Mouse (Mus musculus): ENCODE data around the gene Gas7. TPM values are rescaled to one million over a fixed set of nuclear protein-coding genes. Genes with fewer than 3 reads are reported as not detected.

Gene Gas7
- polyA plus RNA-seq, 2 experiments, result 9.8 to 18.2 TPM

DNA sequence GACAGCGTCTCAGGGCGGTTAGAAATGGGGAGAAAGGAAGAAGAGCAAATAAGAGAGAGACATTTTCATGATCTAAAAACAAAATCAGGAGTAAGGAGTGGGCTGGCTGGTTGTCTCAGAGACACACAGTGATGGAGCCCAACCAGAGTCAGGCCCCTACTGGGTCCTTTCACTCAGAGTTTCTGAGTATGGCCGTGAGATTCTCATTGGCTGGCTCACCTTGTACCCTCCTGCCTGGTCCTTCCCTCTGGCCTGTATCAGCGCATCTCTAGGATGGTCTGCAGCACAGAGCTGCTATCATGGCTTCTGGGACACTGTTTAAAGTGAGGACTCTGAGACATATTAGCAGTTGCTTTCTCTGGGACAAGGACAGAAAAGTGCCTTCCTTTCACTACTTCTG, 199.3 kb downstream of the Gas7 start:
- H3K27me3 ChIP-seq (ENCODE audit: control insufficient read depth, insufficient read depth, low read length), result no peaks in the 10 kb centered on the region
- H3K4me3 ChIP-seq (replicated peaks; ENCODE audit: low read length), result no peak overlapping the region
- TF ChIP-seq POLR2A (IDR thresholded peaks at IDR 0.05; ENCODE audit: borderline replicate concordance, extremely low read depth, insufficient read depth, insufficient read length), result no peak
- no peaks in the 10 kb centered on the region for H3K9me3 ChIP-seq (ENCODE audit: control insufficient read depth, low read length)
- H3K4me1 ChIP-seq (ENCODE audit: control insufficient read depth, insufficient read depth, low read length), result peaks cover 3% of the 10 kb centered on the region
- DNase-seq (ENCODE audit: low spot score) (no peak), ATAC-seq (ENCODE audit: low FRiP score, low read depth) (no peak)
- no peaks in the 10 kb centered on the region for H3K36me3 ChIP-seq (ENCODE audit: control insufficient read depth, insufficient read depth, low read length)
- no peak overlapping the region for H3K27ac ChIP-seq (replicated peaks; ENCODE audit: low read depth, low read length)
- no peak overlapping the region for H3K4me2 ChIP-seq (replicated peaks; ENCODE audit: low read depth, low read length, severe bottlenecking)
- no peak overlapping the region for H3K9ac ChIP-seq (ENCODE audit: low read depth, low read length, severe bottlenecking)
- 86% methylated on average over 4 of the region's 4 CpGs for WGBS

- peaks cover 3% of the 10 kb centered on the region for H3K4me1 ChIP-seq (ENCODE audit: control insufficient read depth, insufficient read depth, low read length)
- no peak overlapping the region for H3K4me3 ChIP-seq (replicated peaks; ENCODE audit: low read length)
- H3K9me3 ChIP-seq (ENCODE audit: control insufficient read depth, low read length), result no peaks in the 10 kb centered on the region
- H3K36me3 ChIP-seq (ENCODE audit: control insufficient read depth, insufficient read depth, low read length), result no peaks in the 10 kb centered on the region
- 68% methylated on average over 17 of the region's 17 CpGs for WGBS
- no peak overlapping the region for H3K9ac ChIP-seq (ENCODE audit: low read depth, low read length, severe bottlenecking)
- TF ChIP-seq POLR2A (IDR thresholded peaks at IDR 0.05; ENCODE audit: borderline replicate concordance, extremely low read depth, insufficient read depth, insufficient read length), result no peak
- H3K4me2 ChIP-seq (replicated peaks; ENCODE audit: low read depth, low read length, severe bottlenecking), result no peak overlapping the region
- DNase-seq (ENCODE audit: low spot score), result no peak
- no peak for ATAC-seq (ENCODE audit: low FRiP score, low read depth)
- H3K27me3 ChIP-seq (ENCODE audit: control insufficient read depth, insufficient read depth, low read length), result no peaks in the 10 kb centered on the region
- no peak overlapping the region for H3K27ac ChIP-seq (replicated peaks; ENCODE audit: low read depth, low read length)
Observed at GRCm38 (mm10) chr11:67655236-67655959, 200.2 kb downstream of the Gas7 start.

DNA sequence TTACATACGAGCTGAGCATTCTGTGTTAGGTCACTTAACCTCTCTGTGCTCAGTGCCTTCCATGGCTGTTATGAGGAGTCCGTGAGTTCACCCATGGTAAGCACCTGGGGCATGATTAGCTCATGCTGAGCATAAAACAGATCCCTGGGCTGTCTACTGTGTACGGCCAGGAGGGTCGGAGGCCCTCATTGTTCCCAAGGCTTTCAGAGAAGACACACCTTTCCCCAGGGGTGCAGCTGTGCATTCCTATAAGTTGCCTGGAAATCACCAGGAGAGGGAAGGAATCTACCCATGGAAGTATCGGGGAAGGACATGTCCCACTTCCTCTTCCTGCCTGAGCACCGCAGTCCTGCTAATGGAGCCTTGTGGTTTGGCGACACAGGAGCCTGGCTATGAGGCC, 201.1 kb downstream of the Gas7 start:
- 86% methylated on average over 6 of the region's 7 CpGs for WGBS

DNA sequence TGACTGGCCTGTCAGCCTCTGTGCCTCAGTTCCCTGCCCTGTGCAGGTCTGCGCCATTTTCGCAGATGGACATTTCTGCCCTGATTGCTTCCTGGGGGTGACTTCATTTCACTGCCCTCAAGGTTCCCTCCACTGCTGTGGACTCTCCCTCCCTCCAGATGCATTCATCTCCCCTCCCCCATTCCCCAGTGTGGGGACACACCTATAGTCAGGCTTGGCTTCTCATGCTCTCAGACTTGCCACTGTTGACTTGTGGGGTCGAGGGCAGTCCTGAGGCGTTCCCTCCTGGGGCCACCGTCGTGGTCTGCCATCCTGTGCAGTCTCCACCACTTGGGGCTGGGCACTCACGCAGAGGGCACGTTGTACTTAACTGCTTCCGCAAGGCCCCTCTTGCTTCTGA, 201.6 kb downstream of the Gas7 start:
- H3K27me3 ChIP-seq (ENCODE audit: control insufficient read depth, insufficient read depth, low read length), result no peaks in the 10 kb centered on the region
- 81% methylated on average over 9 of the region's 9 CpGs for WGBS
- DNase-seq (ENCODE audit: low spot score), result no peak
- H3K36me3 ChIP-seq (ENCODE audit: control insufficient read depth, insufficient read depth, low read length), result no peaks in the 10 kb centered on the region; the same call in 1 of the 2 replicates
- H3K9ac ChIP-seq (ENCODE audit: low read depth, low read length, severe bottlenecking), result no peak overlapping the region
- ATAC-seq (ENCODE audit: low FRiP score, low read depth), result no peak
- no peak for TF ChIP-seq POLR2A (IDR thresholded peaks at IDR 0.05; ENCODE audit: borderline replicate concordance, extremely low read depth, insufficient read depth, insufficient read length)
- H3K4me2 ChIP-seq (replicated peaks; ENCODE audit: low read depth, low read length, severe bottlenecking), result no peak overlapping the region
- H3K27ac ChIP-seq (replicated peaks; ENCODE audit: low read depth, low read length), result no peak overlapping the region
- peaks cover 3% of the 10 kb centered on the region for H3K4me1 ChIP-seq (ENCODE audit: control insufficient read depth, insufficient read depth, low read length)
- H3K4me3 ChIP-seq (replicated peaks; ENCODE audit: low read length), result no peak overlapping the region
- H3K9me3 ChIP-seq (ENCODE audit: control insufficient read depth, low read length), result no peaks in the 10 kb centered on the region

More for the DNA sequence above, 201.1 kb downstream of the Gas7 start:
- Histone ChIP-seq H3K4me1 (ENCODE audit: control insufficient read depth, insufficient read depth, low read length) (peaks cover 3% of the 10 kb centered on the region), H3K9me3 (ENCODE audit: control insufficient read depth, low read length) (no peaks in the 10 kb centered on the region), H3K4me3 (replicated peaks; ENCODE audit: low read length) (no peak overlapping the region), H3K36me3 (ENCODE audit: control insufficient read depth, insufficient read depth, low read length) (no peaks in the 10 kb centered on the region), H3K27me3 (ENCODE audit: control insufficient read depth, insufficient read depth, low read length) (no peaks in the 10 kb centered on the region), H3K9ac (ENCODE audit: low read depth, low read length, severe bottlenecking) (no peak overlapping the region), H3K4me2 (replicated peaks; ENCODE audit: low read depth, low read length, severe bottlenecking) (no peak overlapping the region), H3K27ac (replicated peaks; ENCODE audit: low read depth, low read length) (no peak overlapping the region)
- TF ChIP-seq POLR2A (IDR thresholded peaks at IDR 0.05; ENCODE audit: borderline replicate concordance, extremely low read depth, insufficient read depth, insufficient read length), result no peak
- ATAC-seq (ENCODE audit: low FRiP score, low read depth) (no peak), DNase-seq (ENCODE audit: low spot score) (no peak)

- no peak overlapping the region for H3K4me3 ChIP-seq (replicated peaks; ENCODE audit: low read length)
- H3K9me3 ChIP-seq (ENCODE audit: control insufficient read depth, low read length), result no peaks in the 10 kb centered on the region
- no peak overlapping the region for H3K9ac ChIP-seq (ENCODE audit: low read depth, low read length, severe bottlenecking)
- H3K27ac ChIP-seq (replicated peaks; ENCODE audit: low read depth, low read length), result no peak overlapping the region
- ATAC-seq (ENCODE audit: low FRiP score, low read depth), result no peak
- no peak overlapping the region for H3K4me2 ChIP-seq (replicated peaks; ENCODE audit: low read depth, low read length, severe bottlenecking)
- no peaks in the 10 kb centered on the region; the same call in 1 of the 2 replicates for H3K4me1 ChIP-seq (ENCODE audit: control insufficient read depth, insufficient read depth, low read length)
- H3K27me3 ChIP-seq (ENCODE audit: control insufficient read depth, insufficient read depth, low read length), result no peaks in the 10 kb centered on the region
- 43% methylated on average over 11 of the region's 11 CpGs for WGBS
- no peak for TF ChIP-seq POLR2A (IDR thresholded peaks at IDR 0.05; ENCODE audit: borderline replicate concordance, extremely low read depth, insufficient read depth, insufficient read length)
- H3K36me3 ChIP-seq (ENCODE audit: control insufficient read depth, insufficient read depth, low read length), result no peaks in the 10 kb centered on the region; the same call in 1 of the 2 replicates
- DNase-seq (ENCODE audit: low spot score), result peak; percentile 32
Observed at GRCm38 (mm10) chr11:67657685-67658382, 202.6 kb downstream of the Gas7 start.

All from limb, embryonic 14.5 days (tissue).